ENCODE assay signal across 8 mouse cellular contexts in the genomic region with DNA sequence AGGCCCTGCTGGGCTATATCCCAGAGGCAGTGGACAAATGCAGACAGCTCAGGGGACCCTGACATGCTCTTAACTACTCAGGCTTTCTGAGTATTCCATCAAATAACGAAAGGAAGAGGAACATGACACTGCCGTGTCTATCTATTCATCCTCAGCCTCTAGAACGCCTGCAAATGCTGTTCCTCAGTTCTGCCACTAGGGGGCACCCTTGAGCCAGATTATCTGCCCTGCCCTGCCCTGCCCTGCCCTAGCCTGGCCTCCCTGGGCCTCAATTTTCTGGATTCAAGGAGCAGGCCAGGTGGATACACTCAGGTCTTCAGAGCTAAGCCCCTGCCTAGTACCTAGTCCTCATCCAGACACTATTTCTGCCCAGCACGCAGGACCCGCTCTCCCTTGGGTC. TPM values are rescaled to one million over a fixed set of nuclear protein-coding genes. Genes with fewer than 3 reads are reported as not detected.
DNase-seq lines count a peak whose midpoint lies in the region; ATAC-seq lines count a peak whose summit lies in the region.
"Had no signal": no experiment of that assay in that cellular context is flagged by ENCODE, and none has a peak within 500 bp of the region (broad histone marks: within the 10 kb centered on the region; RNA-seq: fewer than 3 reads in every experiment).

No protein-coding gene starts in this region.

- H3K4me2 ChIP-seq in kidney, embryonic 14.5 days (replicated peaks; ENCODE audit: low read depth, low read length): no peak overlapping the region
- H3K4me2 ChIP-seq: embryonic facial prominence, embryonic 15.5 days had no signal

- no peak for DNase-seq in kidney, adult 11 months
- DNase-seq in NIH3T3 (ENCODE audit: low read depth): peak; percentile 63
- peak; percentile 51 to 55 for DNase-seq in cerebellum, postnatal 36 days
- peak; percentile 60 for DNase-seq in lung, postnatal 10 days
- DNase-seq in right cerebral cortex, postnatal 36 days (ENCODE audit: low spot score in 2 of 2): no peak
- DNase-seq in spleen, adult 12 weeks (ENCODE audit: low spot score): no peak

- no peaks in the 10 kb centered on the region for H3K4me1 ChIP-seq in kidney, embryonic 14.5 days (ENCODE audit: control insufficient read depth, insufficient read depth, low read length)

- H3K36me3 ChIP-seq in kidney, embryonic 14.5 days (ENCODE audit: control insufficient read depth, insufficient read depth, low read length): peaks cover 13% of the 10 kb centered on the region; the same call in 1 of the 2 replicates

- WGBS in kidney, embryonic 14.5 days: 52% methylated on average over 5 of the region's 5 CpGs

- no peak overlapping the region for H3K27ac ChIP-seq in kidney, embryonic 14.5 days (ENCODE audit: low read depth, low read length)
- H3K27ac ChIP-seq: embryonic facial prominence, embryonic 15.5 days had no signal

- no peaks in the 10 kb centered on the region for H3K9me3 ChIP-seq in kidney, embryonic 14.5 days (ENCODE audit: control insufficient read depth, low read length)
- H3K9me3 ChIP-seq: embryonic facial prominence, embryonic 15.5 days had no signal

- H3K9ac ChIP-seq in kidney, embryonic 14.5 days (ENCODE audit: low read depth, low read length): no peak overlapping the region
- H3K9ac ChIP-seq: embryonic facial prominence, embryonic 15.5 days had no signal

- H3K4me3 ChIP-seq in kidney, embryonic 14.5 days (ENCODE audit: low read length): no peak overlapping the region
- H3K4me3 ChIP-seq: embryonic facial prominence, embryonic 15.5 days had no signal

- ATAC-seq in kidney, embryonic 14.5 days (ENCODE audit: low FRiP score, low TSS enrichment): peak; percentile 33; the same call in 1 of the 2 replicates

- H3K27me3 ChIP-seq in kidney, embryonic 14.5 days (ENCODE audit: control insufficient read depth, insufficient read depth, low read length): no peaks in the 10 kb centered on the region
- H3K27me3 ChIP-seq: embryonic facial prominence, embryonic 15.5 days had no signal

RNA-seq across cellular contexts. Expression of a gene that starts 24.9 kb away (rescaled TPM):
- polyA plus RNA-seq in kidney, embryonic 14.5 days (2014; fragmentation: Nextera tagmentation; extraction: Ambion mirVana): 7.3 and 13.0 TPM in 2 replicates

RNA-seq across cellular contexts. Expression of a gene that starts 24.9 kb away (rescaled TPM):
- polyA plus RNA-seq in kidney, embryonic 14.5 days (2014; fragmentation: Nextera tagmentation; extraction: Ambion mirVana): 5.6 and 6.4 TPM in 2 replicates

Comparison
In these comparisons a context has a peak if more than half of its experiments do, and no peak if none do; other contexts are left out.
1. DNase-seq: peak in NIH3T3 (single experiment), cerebellum, postnatal 36 days (2 of 2) and lung, postnatal 10 days (single experiment); none in kidney, adult 11 months (single experiment), right cerebral cortex, postnatal 36 days (0 of 2) and spleen, adult 12 weeks (single experiment).